Mouse (Mus musculus) limb, embryonic 13.5 days (tissue): ENCODE measurements at regions not wholly inside any gene's neighbourhood (a gene's known extent, or its start where the extent isn't known, plus 50 kb on each side); places are given as distances from the start of the nearest gene placed in this dataset.

Source experiments
- ATAC-seq: fragments of 200-750 bp; cut with Nextera tagmentation; 2 replicates; pipeline ENCODE4 v1.8.0; 2017; ENCODE audit warnings: low read depth, moderate number of reproducible peaks, moderate TSS enrichment; ENCODE audit not compliant: low FRiP score
- H3K27ac ChIP-seq: fragments of 300-500 bp; sonication (generic); 2 replicates; pipeline ENCODE4 v1.5.1; 2015; ENCODE audit warnings: inconsistent platforms, mild to moderate bottlenecking, moderate library complexity
- H3K27me3 ChIP-seq: fragments of 300-500 bp; sonication (generic); 2 replicates; pipeline ENCODE4 v1.6.1; 2015; ENCODE audit warnings: mild to moderate bottlenecking, inconsistent platforms
- H3K36me3 ChIP-seq: fragments of 300-500 bp; sonication (generic); 2 replicates; pipeline ENCODE4 v1.6.1; 2015; ENCODE audit warnings: inconsistent platforms, mild to moderate bottlenecking, moderate library complexity
- H3K4me1 ChIP-seq: fragments of 300-500 bp; sonication (generic); 2 replicates; pipeline ENCODE4 v1.6.1; 2015; ENCODE audit warnings: inconsistent platforms
- H3K4me2 ChIP-seq: fragments of 300-500 bp; sonication (generic); replicated peaks from 2 replicates; pipeline ENCODE4 v1.6.1; 2015; ENCODE audit warnings: inconsistent platforms, mild to moderate bottlenecking, moderate library complexity
- H3K4me3 ChIP-seq: fragments of 300-500 bp; sonication (generic); 2 replicates; pipeline ENCODE4 v1.5.1; 2015; ENCODE audit warnings: moderate library complexity, mild to moderate bottlenecking, inconsistent platforms
- H3K9ac ChIP-seq: fragments of 300-500 bp; sonication (generic); 2 replicates; pipeline ENCODE4 v1.6.1; 2015; ENCODE audit warnings: mild to moderate bottlenecking, inconsistent platforms
- H3K9me3 ChIP-seq: fragments of 300-500 bp; sonication (generic); 2 replicates; pipeline ENCODE4 v1.6.1; 2016; ENCODE audit warnings: inconsistent platforms
- WGBS: fragments of 180-500 bp; shearing (Covaris S2); methylation state at CpG from one replicate; pipeline ENCODE4 v1.1.7; 2015; 5-methylcytosine and 5-hydroxymethylcytosine counted together

- no peaks in the 10 kb centered on the region for H3K36me3 ChIP-seq
- no peak overlapping the region for H3K4me2 ChIP-seq
- H3K27me3 ChIP-seq: no peaks in the 10 kb centered on the region
- no peak overlapping the region for H3K27ac ChIP-seq
- no peak overlapping the region for H3K9ac ChIP-seq
- H3K4me1 ChIP-seq: 0 out of 2 replicates have a peak, but pooled peaks cover 5% of the 10 kb centered on the region
- no peak for ATAC-seq
- no peaks in the 10 kb centered on the region for H3K9me3 ChIP-seq
- H3K4me3 ChIP-seq: no peak overlapping the region
- 73% methylated on average over 8 of the region's 8 CpGs for WGBS
Observed at GRCm38 (mm10) chr15:96031085-96031780, 240.6 kb downstream of the Ano6 start.

- no peak overlapping the region for H3K9ac ChIP-seq
- H3K9me3 ChIP-seq: no peaks in the 10 kb centered on the region
- no peak overlapping the region for H3K4me2 ChIP-seq
- H3K4me3 ChIP-seq: no peak overlapping the region
- WGBS: 86% methylated on average over 12 of the region's 12 CpGs
- no peaks in the 10 kb centered on the region for H3K27me3 ChIP-seq
- no peak overlapping the region for H3K27ac ChIP-seq
- H3K4me1 ChIP-seq: 0 out of 2 replicates have a peak, but pooled peaks cover 5% of the 10 kb centered on the region
- no peak for ATAC-seq
- no peaks in the 10 kb centered on the region for H3K36me3 ChIP-seq
Observed at GRCm38 (mm10) chr15:96035273-96035672, 244.6 kb downstream of the Ano6 start.

- Histone ChIP-seq H3K9ac (no peak overlapping the region), H3K4me1 (peaks cover 10% of the 10 kb centered on the region), H3K4me3 (no peak overlapping the region), H3K9me3 (no peaks in the 10 kb centered on the region), H3K4me2 (no peak overlapping the region), H3K36me3 (no peaks in the 10 kb centered on the region), H3K27me3 (no peaks in the 10 kb centered on the region), H3K27ac (no peak overlapping the region)
- ATAC-seq: no peak
- WGBS: 78% methylated on average over 3 of the region's 3 CpGs
Observed at GRCm38 (mm10) chr15:96045561-96045960, 241.8 kb upstream of the Arid2 start.

GRCm38 (mm10) chr15:96046651-96047050 lies 240.7 kb upstream of the Arid2 start:
- H3K9me3 ChIP-seq: no peaks in the 10 kb centered on the region
- H3K4me2 ChIP-seq: no peak overlapping the region; the same call in 1 of the 2 replicates
- no peak overlapping the region for H3K9ac ChIP-seq
- no peak for ATAC-seq
- 15% methylated on average over 5 of the region's 5 CpGs for WGBS
- no peak overlapping the region for H3K27ac ChIP-seq
- H3K4me1 ChIP-seq: peaks cover 10% of the 10 kb centered on the region
- H3K27me3 ChIP-seq: no peaks in the 10 kb centered on the region
- H3K36me3 ChIP-seq: no peaks in the 10 kb centered on the region
- no peak overlapping the region for H3K4me3 ChIP-seq

GRCm38 (mm10) chr15:96050416-96050815 lies 236.9 kb upstream of the Arid2 start:
- H3K9ac ChIP-seq: no peak overlapping the region
- no peak for ATAC-seq
- 74% methylated on average over 4 of the region's 4 CpGs for WGBS

GRCm38 (mm10) chr15:96052586-96052985 lies 234.7 kb upstream of the Arid2 start:
- H3K27ac ChIP-seq: no peak overlapping the region
- no peaks in the 10 kb centered on the region for H3K9me3 ChIP-seq
- H3K36me3 ChIP-seq: no peaks in the 10 kb centered on the region
- no peaks in the 10 kb centered on the region for H3K27me3 ChIP-seq
- no peak for ATAC-seq
- WGBS: 85% methylated on average over 5 of the region's 5 CpGs
- H3K4me2 ChIP-seq: no peak overlapping the region
- no peaks in the 10 kb centered on the region for H3K4me1 ChIP-seq
- no peak overlapping the region for H3K4me3 ChIP-seq
- H3K9ac ChIP-seq: no peak overlapping the region

More at GRCm38 (mm10) chr15:96050416-96050815, 236.9 kb upstream of the Arid2 start:
- Histone ChIP-seq H3K27ac (no peak overlapping the region), H3K4me2 (no peak overlapping the region), H3K4me1 (peaks cover 10% of the 10 kb centered on the region), H3K9me3 (no peaks in the 10 kb centered on the region), H3K36me3 (no peaks in the 10 kb centered on the region), H3K4me3 (no peak overlapping the region), H3K27me3 (no peaks in the 10 kb centered on the region)

GRCm38 (mm10) chr15:96055361-96055760 lies 232.0 kb upstream of the Arid2 start:
- Histone ChIP-seq H3K9ac (no peak overlapping the region), H3K27me3 (no peaks in the 10 kb centered on the region), H3K27ac (no peak overlapping the region), H3K9me3 (no peaks in the 10 kb centered on the region), H3K4me2 (no peak overlapping the region), H3K36me3 (no peaks in the 10 kb centered on the region), H3K4me1 (no peaks in the 10 kb centered on the region), H3K4me3 (no peak overlapping the region)
- ATAC-seq: no peak
- 51% methylated on average over 10 of the region's 10 CpGs for WGBS

GRCm38 (mm10) chr15:96055796-96056473 lies 231.4 kb upstream of the Arid2 start:
- H3K4me1 ChIP-seq: no peaks in the 10 kb centered on the region
- ATAC-seq: no peak

GRCm38 (mm10) chr15:96059623-96060022 lies 227.7 kb upstream of the Arid2 start:
- H3K27me3 ChIP-seq: peaks cover 5% of the 10 kb centered on the region; the same call in 1 of the 2 replicates
- H3K27ac ChIP-seq: no peak overlapping the region
- no peaks in the 10 kb centered on the region for H3K4me1 ChIP-seq
- H3K4me2 ChIP-seq: no peak overlapping the region
- H3K9ac ChIP-seq: no peak overlapping the region
- H3K4me3 ChIP-seq: no peak overlapping the region
- no peaks in the 10 kb centered on the region for H3K36me3 ChIP-seq
- no peak for ATAC-seq
- H3K9me3 ChIP-seq: no peaks in the 10 kb centered on the region
- 71% methylated on average over 3 of the region's 3 CpGs for WGBS

More at GRCm38 (mm10) chr15:96055796-96056473, 231.4 kb upstream of the Arid2 start:
- Histone ChIP-seq H3K9ac (no peak overlapping the region), H3K27ac (no peak overlapping the region), H3K27me3 (no peaks in the 10 kb centered on the region), H3K36me3 (no peaks in the 10 kb centered on the region), H3K4me2 (no peak overlapping the region), H3K4me3 (no peak overlapping the region), H3K9me3 (no peaks in the 10 kb centered on the region)
- 54% methylated on average over 16 of the region's 16 CpGs for WGBS

- no peaks in the 10 kb centered on the region for H3K9me3 ChIP-seq
- H3K36me3 ChIP-seq: no peaks in the 10 kb centered on the region
- no peak overlapping the region for H3K4me2 ChIP-seq
- H3K27me3 ChIP-seq: peaks cover 5% of the 10 kb centered on the region; the same call in 1 of the 2 replicates
- no peak overlapping the region for H3K9ac ChIP-seq
- 62% methylated on average over 11 of the region's 11 CpGs for WGBS
- H3K4me3 ChIP-seq: no peak overlapping the region
- H3K27ac ChIP-seq: no peak overlapping the region
- H3K4me1 ChIP-seq: no peaks in the 10 kb centered on the region
- ATAC-seq: no peak
Observed at GRCm38 (mm10) chr15:96064499-96065217, 222.7 kb upstream of the Arid2 start.

- H3K4me1 ChIP-seq: peaks cover 25% of the 10 kb centered on the region
- H3K4me3 ChIP-seq: no peak overlapping the region
- WGBS: 82% methylated on average over 9 of the region's 9 CpGs
- no peak for ATAC-seq
- no peaks in the 10 kb centered on the region for H3K36me3 ChIP-seq
- no peak overlapping the region for H3K27ac ChIP-seq
- no peak overlapping the region for H3K9ac ChIP-seq
- no peak overlapping the region for H3K4me2 ChIP-seq
- H3K27me3 ChIP-seq: no peaks in the 10 kb centered on the region
- H3K9me3 ChIP-seq: no peaks in the 10 kb centered on the region
Observed at GRCm38 (mm10) chr15:96075615-96076014, 211.7 kb upstream of the Arid2 start.

- Histone ChIP-seq H3K27me3 (no peaks in the 10 kb centered on the region), H3K36me3 (no peaks in the 10 kb centered on the region), H3K9ac (no peak overlapping the region), H3K4me1 (peaks cover 22% of the 10 kb centered on the region), H3K4me2 (no peak overlapping the region), H3K27ac (no peak overlapping the region), H3K9me3 (no peaks in the 10 kb centered on the region), H3K4me3 (no peak overlapping the region)
- WGBS: 42% methylated on average over 5 of the region's 5 CpGs
- ATAC-seq: no peak
Observed at GRCm38 (mm10) chr15:96077756-96078155, 209.6 kb upstream of the Arid2 start.
